Mouse (Mus musculus): ENCODE measurements around the gene Stmn3. TPM values are rescaled to one million over a fixed set of nuclear protein-coding genes. Genes with fewer than 3 reads are reported as not detected.

Stmn3 gene
- not detected for polyA plus RNA-seq (2015; fragmentation: Illumina TruSeq; extraction: RNeasy Lipid Tissue Mini Kit (QIAGEN cat#74804); ENCODE audit: insufficient read depth, low replicate concordance)

DNA sequence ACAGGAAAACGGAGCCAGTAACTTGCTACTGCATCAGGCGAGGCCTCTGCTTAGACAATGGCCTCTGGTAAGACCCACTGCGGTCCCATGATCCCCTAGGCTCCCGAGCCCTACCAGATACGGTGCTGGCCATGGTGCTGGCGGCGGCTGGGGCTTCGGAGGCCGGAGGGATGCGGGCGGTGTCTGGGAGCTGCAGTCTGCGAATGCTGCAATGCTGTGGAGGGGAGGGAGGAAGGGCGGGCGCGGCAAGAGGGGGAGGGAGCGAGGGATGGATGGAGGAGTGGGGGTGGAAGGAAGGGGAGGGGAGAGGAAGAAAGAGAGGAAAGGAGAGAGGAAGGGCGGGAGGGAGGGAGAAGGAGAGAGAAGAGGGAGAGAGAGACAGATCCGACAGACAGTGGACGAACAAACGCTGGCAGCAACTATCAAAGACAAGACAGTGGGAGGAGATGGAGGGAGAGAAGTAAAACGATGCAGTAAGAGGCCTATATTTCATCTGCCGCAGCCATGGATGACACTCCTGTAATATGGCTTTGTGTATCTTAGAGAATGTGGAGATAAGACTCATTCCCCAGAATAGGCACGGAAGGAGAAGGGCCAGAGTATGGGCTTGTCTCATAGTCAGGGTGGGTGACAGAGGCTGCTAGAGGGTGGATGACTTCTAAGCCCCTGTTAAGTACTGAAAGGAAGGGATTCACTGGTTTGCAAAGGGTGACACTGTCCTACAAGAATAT lies at the start of gene Stmn3:
Gene Stmn3 (minus strand): TSS at position 421 of the 731 bp plus-strand sequence.

DNA sequence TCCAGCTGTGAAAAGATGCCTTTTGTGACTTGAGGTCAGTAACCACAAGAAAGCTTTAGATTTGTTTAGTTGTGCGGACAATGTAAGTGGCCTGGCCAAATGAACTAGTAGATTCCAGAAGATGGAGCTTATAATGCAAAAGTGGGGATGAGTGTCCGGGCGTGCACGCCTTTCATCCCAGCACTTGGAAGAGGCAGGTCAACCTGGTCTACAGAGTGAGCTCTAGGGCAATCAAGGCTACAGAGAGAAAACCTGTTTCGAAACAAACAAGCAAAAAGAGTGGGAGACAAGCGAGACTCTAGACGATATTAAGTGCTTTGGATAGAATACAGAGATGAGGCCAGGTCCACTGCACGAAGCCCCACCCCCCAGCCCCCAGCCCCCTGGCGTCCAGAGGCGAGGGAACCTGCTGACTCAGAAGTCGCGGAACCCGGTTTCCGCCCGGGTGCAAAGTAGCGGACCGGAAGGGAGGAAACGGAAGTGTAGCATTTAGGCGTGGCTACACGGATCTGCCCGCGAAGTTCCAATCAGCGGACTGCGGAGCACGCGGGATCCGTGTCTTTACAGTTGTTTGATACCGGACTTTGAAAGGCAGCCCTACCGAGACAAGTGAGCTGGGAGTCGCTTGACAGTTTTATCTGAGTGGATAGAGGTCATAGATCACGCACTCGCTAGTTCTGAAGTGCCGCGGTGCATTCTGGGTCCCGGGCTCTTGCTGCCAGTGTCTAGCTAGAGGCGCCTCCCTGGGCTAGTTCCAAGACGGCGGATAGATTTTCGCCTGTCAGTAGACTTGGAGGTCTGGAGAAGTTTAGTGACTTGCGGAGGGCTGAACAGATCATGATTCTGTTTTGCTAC lies 5.2 kb upstream of the Stmn3 start, which contains the start of gene Rtel1:
Gene Rtel1 (plus strand): TSS at position 492 of the 855 bp plus-strand sequence.

DNA sequence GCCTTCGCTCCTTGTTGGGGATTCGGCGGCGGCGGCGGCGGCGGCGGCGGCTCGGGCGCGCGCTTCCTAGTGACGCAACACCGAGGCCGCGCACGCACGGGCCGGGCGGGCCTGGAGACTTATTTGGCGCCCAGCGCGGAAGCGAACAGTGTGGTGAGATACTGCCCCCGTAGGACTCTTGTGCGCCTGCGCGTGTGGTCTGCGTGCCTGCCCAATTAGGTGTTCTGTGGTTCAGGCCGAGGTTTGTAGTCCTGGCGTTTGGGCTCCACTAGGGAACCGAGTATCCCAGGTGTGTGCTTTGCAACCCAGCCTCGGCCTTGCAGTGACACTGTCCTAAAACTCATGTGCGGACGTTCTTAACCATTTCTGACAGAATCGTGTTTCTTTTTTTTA lies 26.3 kb downstream of the Stmn3 start, which contains the start of gene Gmeb2:
Gene Gmeb2 (minus strand): TSS at position 78 of the 393 bp plus-strand sequence.

Other genes with a start within 250 kb of the Stmn3 start
- not detected for gene Kcnq2, start 179.2 kb downstream of the Stmn3 start, polyA plus RNA-seq (2015; fragmentation: Illumina TruSeq; extraction: RNeasy Lipid Tissue Mini Kit (QIAGEN cat#74804); ENCODE audit: insufficient read depth, low replicate concordance)
- gene Eef1a2, start 157.5 kb downstream of the Stmn3 start, polyA plus RNA-seq (2015; fragmentation: Illumina TruSeq; extraction: RNeasy Lipid Tissue Mini Kit (QIAGEN cat#74804); ENCODE audit: insufficient read depth, low replicate concordance), result not detected
- 97.7 TPM for gene Ppdpf, start 127.3 kb downstream of the Stmn3 start, polyA plus RNA-seq (2015; fragmentation: Illumina TruSeq; extraction: RNeasy Lipid Tissue Mini Kit (QIAGEN cat#74804); ENCODE audit: insufficient read depth, low replicate concordance)
- 0.48 TPM for gene Ptk6, start 111.7 kb downstream of the Stmn3 start, polyA plus RNA-seq (2015; fragmentation: Illumina TruSeq; extraction: RNeasy Lipid Tissue Mini Kit (QIAGEN cat#74804); ENCODE audit: insufficient read depth, low replicate concordance)
- 0.75 TPM for gene Srms, start 101.3 kb downstream of the Stmn3 start, polyA plus RNA-seq (2015; fragmentation: Illumina TruSeq; extraction: RNeasy Lipid Tissue Mini Kit (QIAGEN cat#74804); ENCODE audit: insufficient read depth, low replicate concordance)
- not detected for gene Fndc11, start 94.5 kb downstream of the Stmn3 start, polyA plus RNA-seq (2015; fragmentation: Illumina TruSeq; extraction: RNeasy Lipid Tissue Mini Kit (QIAGEN cat#74804); ENCODE audit: insufficient read depth, low replicate concordance)
- gene Helz2, start 72.5 kb downstream of the Stmn3 start, polyA plus RNA-seq (2015; fragmentation: Illumina TruSeq; extraction: RNeasy Lipid Tissue Mini Kit (QIAGEN cat#74804); ENCODE audit: insufficient read depth, low replicate concordance), result 71.7 TPM
- 38.0 TPM for gene Gmeb2, start 26.5 kb downstream of the Stmn3 start, polyA plus RNA-seq (2015; fragmentation: Illumina TruSeq; extraction: RNeasy Lipid Tissue Mini Kit (QIAGEN cat#74804); ENCODE audit: insufficient read depth, low replicate concordance)
- gene Rtel1, start 5.2 kb upstream of the Stmn3 start, polyA plus RNA-seq (2015; fragmentation: Illumina TruSeq; extraction: RNeasy Lipid Tissue Mini Kit (QIAGEN cat#74804); ENCODE audit: insufficient read depth, low replicate concordance), result 63.2 TPM
- 30.7 TPM for gene Zgpat, start 50.4 kb upstream of the Stmn3 start, polyA plus RNA-seq (2015; fragmentation: Illumina TruSeq; extraction: RNeasy Lipid Tissue Mini Kit (QIAGEN cat#74804); ENCODE audit: insufficient read depth, low replicate concordance)
- 122 TPM for gene Arfrp1, start 50.9 kb upstream of the Stmn3 start, polyA plus RNA-seq (2015; fragmentation: Illumina TruSeq; extraction: RNeasy Lipid Tissue Mini Kit (QIAGEN cat#74804); ENCODE audit: insufficient read depth, low replicate concordance)
- 43.1 TPM for gene Lime1, start 65.6 kb upstream of the Stmn3 start, polyA plus RNA-seq (2015; fragmentation: Illumina TruSeq; extraction: RNeasy Lipid Tissue Mini Kit (QIAGEN cat#74804); ENCODE audit: insufficient read depth, low replicate concordance)
- 23.9 TPM for gene Zbtb46, start 144.9 kb upstream of the Stmn3 start, polyA plus RNA-seq (2015; fragmentation: Illumina TruSeq; extraction: RNeasy Lipid Tissue Mini Kit (QIAGEN cat#74804); ENCODE audit: insufficient read depth, low replicate concordance)
- 0.26 TPM for gene Abhd16b, start 178.7 kb upstream of the Stmn3 start, polyA plus RNA-seq (2015; fragmentation: Illumina TruSeq; extraction: RNeasy Lipid Tissue Mini Kit (QIAGEN cat#74804); ENCODE audit: insufficient read depth, low replicate concordance)
- gene Tpd52l2, start 182.6 kb upstream of the Stmn3 start, polyA plus RNA-seq (2015; fragmentation: Illumina TruSeq; extraction: RNeasy Lipid Tissue Mini Kit (QIAGEN cat#74804); ENCODE audit: insufficient read depth, low replicate concordance), result 59.1 TPM
- gene Dnajc5, start 206.0 kb upstream of the Stmn3 start, polyA plus RNA-seq (2015; fragmentation: Illumina TruSeq; extraction: RNeasy Lipid Tissue Mini Kit (QIAGEN cat#74804); ENCODE audit: insufficient read depth, low replicate concordance), result 92.0 TPM

Data from spleen, adult 10 weeks (tissue).